Mouse (Mus musculus) Muller cell, postnatal 12 days (primary cell): ENCODE data around the gene Olfr284.
A peak's percentile ranks its signal among the peaks of the same experiment; 100 is the strongest.

Source experiments
- DNase-seq: peaks from one replicate; pipeline ENCODE4 v3.0.0-alpha.2; 2015; ENCODE audit errors: inconsistent ontology term

The Olfr284 gene

GRCm38 (mm10) chr15:98340887-98341286 lies at the start of gene Olfr284:
Gene Olfr284 (minus strand): TSS chr15:98340987.
- DNase-seq: no peak

DNA sequence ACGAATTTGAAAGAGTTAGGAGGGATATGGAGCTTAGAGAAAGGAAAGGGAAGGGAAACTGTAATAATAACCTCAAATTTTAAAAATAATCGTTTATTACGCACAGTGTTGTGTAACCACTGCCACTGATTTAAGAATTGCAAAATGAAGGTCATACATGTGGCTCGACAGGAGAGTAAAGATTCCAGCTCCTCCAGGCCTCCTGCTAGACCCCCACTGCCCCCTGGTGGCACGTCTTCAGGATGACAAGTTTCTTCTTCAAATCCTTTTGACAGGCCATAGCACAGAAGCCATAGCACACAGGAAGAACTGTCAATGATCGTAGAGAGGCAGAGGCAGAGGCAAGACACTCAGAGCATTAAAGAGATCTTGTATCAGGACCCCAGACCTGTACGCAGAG lies 49.0 kb upstream of the Olfr284 start:
- peak; percentile 82 for DNase-seq

GRCm38 (mm10) chr15:98387621-98388020 lies 46.8 kb upstream of the Olfr284 start:
- no peak for DNase-seq

- no peak for DNase-seq
These were observed 40.1 kb upstream of the Olfr284 start, which contains the start of gene Olfr283 for GRCm38 (mm10) chr15:98380846-98381245. Gene Olfr283 (minus strand): TSS chr15:98380946.

DNA sequence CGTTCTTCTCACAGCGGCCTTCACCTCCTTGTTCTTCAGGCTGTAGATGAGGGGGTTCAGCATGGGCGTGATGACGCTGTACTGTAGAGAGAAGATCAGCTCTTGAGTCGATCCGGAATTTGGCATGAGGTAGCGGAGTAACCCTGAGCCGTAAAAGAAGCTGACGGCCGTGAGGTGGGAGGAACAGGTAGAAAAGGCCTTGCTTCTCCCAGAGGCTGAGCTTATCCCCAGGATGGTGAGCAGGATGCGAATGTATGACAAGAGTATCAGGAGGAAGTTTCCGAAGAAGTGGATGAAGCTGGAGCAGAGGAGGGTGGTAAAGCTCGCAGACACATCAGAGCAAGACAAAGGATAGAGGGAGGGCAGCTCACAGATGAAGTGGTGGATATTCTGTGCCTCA lies 37.4 kb upstream of the Olfr284 start:
- no peak for DNase-seq

- no peak for DNase-seq
These were observed 23.5 kb downstream of the Olfr284 start, which contains the start of gene Olfr285 for GRCm38 (mm10) chr15:98317177-98317724. Gene Olfr285 (minus strand): TSS chr15:98317353.

DNA sequence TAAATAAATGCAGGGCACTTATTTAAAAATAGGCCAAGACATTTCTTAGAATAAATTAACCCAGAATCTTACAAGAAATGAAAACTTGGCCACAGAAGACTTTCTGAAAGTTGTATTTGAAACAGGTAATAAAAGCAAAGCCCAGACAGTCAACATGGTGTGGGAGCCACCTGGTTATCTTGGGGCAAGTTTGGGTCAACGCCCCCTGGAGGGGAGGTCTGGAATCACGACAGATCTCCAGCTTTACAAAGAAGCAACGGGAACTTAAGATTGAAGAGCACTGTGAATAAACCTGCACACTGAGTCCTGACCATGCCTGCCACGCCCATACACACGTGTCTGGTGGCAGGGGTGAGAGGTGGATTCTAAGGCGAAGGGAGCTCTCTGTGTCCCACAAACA lies 25.1 kb downstream of the Olfr284 start:
- no peak for DNase-seq

DNA sequence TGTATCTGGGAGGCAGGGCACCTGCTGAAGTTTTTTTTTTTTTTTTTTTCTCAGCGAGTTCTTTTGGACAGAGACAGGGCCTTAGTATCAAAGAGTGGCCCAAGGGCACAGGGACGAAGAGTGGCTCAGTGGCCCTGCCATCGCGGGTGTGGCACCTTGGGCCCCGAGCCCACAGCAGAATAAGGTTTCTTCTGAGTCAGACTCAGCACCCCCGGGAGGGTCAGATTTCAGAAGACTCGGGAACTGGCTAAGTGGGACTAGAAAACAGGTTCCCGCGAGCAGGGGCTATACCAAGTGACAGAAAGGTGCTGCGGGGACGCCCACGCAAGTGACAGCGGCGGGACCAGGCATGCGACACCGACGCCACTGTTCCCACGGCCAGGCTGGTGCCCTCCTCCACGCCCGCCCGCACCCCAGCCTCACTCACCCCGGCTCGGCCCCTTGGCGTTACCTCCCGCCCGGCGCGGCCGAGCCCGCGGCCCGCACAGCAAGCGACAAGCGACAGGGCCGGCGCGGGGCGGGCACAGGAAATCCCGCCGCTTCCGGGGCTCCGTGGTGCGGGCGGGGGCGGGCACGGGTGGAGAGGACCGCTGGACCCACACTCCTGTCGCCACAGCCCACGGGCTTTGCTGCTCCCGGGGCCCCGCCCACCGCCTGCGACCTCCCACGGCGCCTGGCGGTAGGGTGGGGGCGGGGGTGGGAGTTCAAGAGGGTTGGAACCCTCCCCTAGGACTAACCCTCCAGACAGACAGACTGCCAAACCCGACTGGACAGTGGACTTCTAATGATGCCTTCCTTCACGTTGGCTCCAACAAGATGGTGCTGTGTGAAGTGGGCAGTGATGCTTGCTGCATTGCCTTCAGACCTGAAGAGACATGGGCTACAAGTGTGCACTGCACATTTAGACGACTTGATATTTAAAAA lies 44.9 kb downstream of the Olfr284 start, which contains the start of gene Zfp641:
Gene Zfp641, minus strand, starts transcription at position 534 of the 924 bp plus-strand sequence.
- peak; percentile 66 for DNase-seq

DNA sequence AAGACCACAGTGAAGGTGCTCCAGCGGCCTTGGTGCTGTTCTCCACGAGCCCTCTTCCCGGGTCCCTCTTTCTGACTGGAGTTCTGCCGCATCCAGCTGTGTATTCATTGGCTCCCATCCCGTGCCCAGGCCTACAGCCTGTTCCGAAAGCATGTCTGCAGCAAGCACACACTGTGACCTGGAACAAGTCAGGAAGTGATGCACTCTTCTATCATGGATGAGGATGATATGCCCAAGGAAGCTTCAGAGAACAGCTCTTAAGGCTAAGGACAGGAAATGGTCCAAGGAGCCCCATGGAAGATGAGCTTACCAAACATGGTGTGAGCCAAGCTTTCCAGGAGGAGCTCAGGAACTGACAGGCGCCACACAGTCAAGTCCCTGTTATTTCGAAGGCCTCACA lies 47.1 kb downstream of the Olfr284 start:
- DNase-seq: no peak
